Mouse (Mus musculus): ENCODE measurements at regions not wholly inside any gene's neighbourhood (a gene's known extent, or its start where the extent isn't known, plus 50 kb on each side); places are given as distances from the start of the nearest gene placed in this dataset.

DNA sequence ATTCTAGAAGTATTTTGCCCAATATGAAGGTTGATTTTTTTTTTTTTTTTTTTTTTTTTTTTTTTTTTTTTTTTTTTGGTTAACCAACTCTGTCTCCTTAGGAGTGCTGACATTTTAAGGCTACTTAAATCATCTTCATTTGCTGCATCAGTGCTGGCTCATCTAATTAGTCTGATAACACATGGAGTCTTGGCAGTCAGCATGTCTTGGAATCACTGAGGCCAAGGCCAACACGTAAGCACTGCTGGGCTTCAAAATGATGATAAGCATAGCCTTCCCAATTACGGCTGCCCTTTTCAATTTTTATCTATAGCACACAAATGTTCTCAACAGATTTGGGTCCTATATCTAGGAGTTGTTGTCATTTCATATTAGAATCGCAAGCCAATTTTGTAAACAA lies 121.5 kb upstream of the Bche start:
- no peaks in the 10 kb centered on the region for H3K27me3 ChIP-seq (ENCODE audit: insufficient read depth, low read length)
- H3K36me3 ChIP-seq (ENCODE audit: insufficient read depth, low read length): no peaks in the 10 kb centered on the region
- 82% methylated on average over 3 of the region's 3 CpGs for WGBS
- H3K9ac ChIP-seq (replicated peaks; ENCODE audit: low read length, poor library complexity, severe bottlenecking): no peak overlapping the region
- H3K27ac ChIP-seq (ENCODE audit: low read depth, low read length): no peak overlapping the region
- ATAC-seq (ENCODE audit: low FRiP score) (no peak), DNase-seq (ENCODE audit: low spot score) (peak; percentile 44)
- no peak overlapping the region for H3K4me3 ChIP-seq (ENCODE audit: low read depth, low read length)
- no peak overlapping the region for H3K4me2 ChIP-seq (ENCODE audit: low read depth, low read length, poor library complexity, severe bottlenecking)
- H3K4me1 ChIP-seq (ENCODE audit: insufficient read depth, low read length): no peaks in the 10 kb centered on the region
- TF ChIP-seq CTCF (IDR thresholded peaks at IDR 0.05): no peak
- H3K9me3 ChIP-seq (ENCODE audit: low read length): no peaks in the 10 kb centered on the region

Data from midbrain, postnatal 0 days (tissue).